Mouse (Mus musculus) cerebellum, postnatal 14 days (tissue): Measurements from ENCODE around the gene Nup210.
A peak's percentile ranks its signal among the peaks of the same experiment; 100 is the strongest.
"Not testable (repeated sequence)": the region's sequence is repeated elsewhere in the genome, so short reads cannot be mapped to it uniquely, and the experiment has no call there.

Experiments used
- DNase-seq, 2 experiments: peaks; one replicate each; pipeline ENCODE4 v3.0.0; 2021; ENCODE audit warnings: mixed read lengths in 2 of 2

The Nup210 gene

GRCm38 (mm10) chr6:91139846-91140245 is 23.2 kb upstream of the Nup210 start:
- DNase-seq = peak; percentile 83 to 89

GRCm38 (mm10) chr6:91137343-91137956 is 20.8 kb upstream of the Nup210 start:
- no peak for DNase-seq

- DNase-seq = no peak
These were observed 14.2 kb upstream of the Nup210 start for GRCm38 (mm10) chr6:91130856-91131255.

GRCm38 (mm10) chr6:91128996-91129395 is 12.4 kb upstream of the Nup210 start:
- DNase-seq = no peak

- DNase-seq = no peak
These were observed 8.6 kb upstream of the Nup210 start for GRCm38 (mm10) chr6:91125228-91125585.

- no peak for DNase-seq
These were observed 7.9 kb upstream of the Nup210 start for GRCm38 (mm10) chr6:91124286-91125227.

- DNase-seq = no peak
These were observed 6.8 kb upstream of the Nup210 start for GRCm38 (mm10) chr6:91123453-91123852.

- not testable (repeated sequence) for DNase-seq
These were observed 4.5 kb upstream of the Nup210 start for GRCm38 (mm10) chr6:91121089-91121488.

- DNase-seq = no peak
These were observed 3.6 kb upstream of the Nup210 start for GRCm38 (mm10) chr6:91120206-91120605.

- no peak for DNase-seq
These were observed 1.9 kb upstream of the Nup210 start for GRCm38 (mm10) chr6:91118526-91118925.

- DNase-seq = peak in 1 of 2 experiments; percentile 65
These were observed 520 bp upstream of the Nup210 start for GRCm38 (mm10) chr6:91117149-91117548.

- no peak for DNase-seq
These were observed 776 bp downstream of the Nup210 start for GRCm38 (mm10) chr6:91115863-91116243.

- DNase-seq = no peak
These were observed 1.5 kb downstream of the Nup210 start for GRCm38 (mm10) chr6:91115158-91115557.

- DNase-seq = no peak
These were observed 1.9 kb downstream of the Nup210 start for GRCm38 (mm10) chr6:91114716-91115115.

- no peak for DNase-seq
These were observed 4.7 kb downstream of the Nup210 start for GRCm38 (mm10) chr6:91111954-91112252.

- no peak for DNase-seq
These were observed 5.3 kb downstream of the Nup210 start for GRCm38 (mm10) chr6:91111141-91111953.

- no peak for DNase-seq
These were observed 6.2 kb downstream of the Nup210 start for GRCm38 (mm10) chr6:91110323-91111020.

- no peak for DNase-seq
These were observed 7.1 kb downstream of the Nup210 start for GRCm38 (mm10) chr6:91109489-91109888.

- no peak for DNase-seq
These were observed 7.6 kb downstream of the Nup210 start for GRCm38 (mm10) chr6:91108917-91109450.

GRCm38 (mm10) chr6:91108301-91108916 is 8.2 kb downstream of the Nup210 start:
- DNase-seq = peak; percentile 20 to 22

GRCm38 (mm10) chr6:91105400-91106129 is 11.1 kb downstream of the Nup210 start:
- DNase-seq = no peak
